Mouse (Mus musculus) forebrain, postnatal 0 days (tissue): ENCODE results near the gene Rbm7. TPM values are rescaled to one million over a fixed set of nuclear protein-coding genes. Genes with fewer than 3 reads are reported as not detected.

ENCODE experiments used
- ATAC-seq: fragments of 200-750 bp; cut with Nextera tagmentation; 2 replicates; pipeline ENCODE4 v1.8.0; 2017; ENCODE audit warnings: mild to moderate bottlenecking, moderate library complexity
- DNase-seq: peaks from one replicate; pipeline ENCODE4 v3.0.0-alpha.2; 2015
- H3K27ac ChIP-seq: fragments of 300-500 bp; sonication (generic); 2 replicates; pipeline ENCODE4 v1.5.1; 2014; ENCODE audit warnings: low read depth, mild to moderate bottlenecking, antibody characterized with exemption, low read length, moderate library complexity, mixed read lengths
- H3K27me3 ChIP-seq: fragments of 300-500 bp; sonication (generic); 2 replicates; pipeline ENCODE4 v1.6.1; 2014; ENCODE audit warnings: mild to moderate bottlenecking, low read length, mixed read lengths; ENCODE audit not compliant: insufficient read depth
- H3K36me3 ChIP-seq: fragments of 300-500 bp; sonication (generic); 2 replicates; pipeline ENCODE4 v1.6.1; 2014; ENCODE audit warnings: mild to moderate bottlenecking, moderate library complexity; ENCODE audit not compliant: insufficient read depth
- H3K4me1 ChIP-seq: fragments of 300-500 bp; sonication (generic); 2 replicates; pipeline ENCODE4 v1.6.1; 2014; ENCODE audit warnings: antibody characterized with exemption; ENCODE audit not compliant: insufficient read depth
- H3K4me2 ChIP-seq: fragments of 300-500 bp; sonication (generic); 2 replicates; pipeline ENCODE4 v1.6.1; 2014; ENCODE audit warnings: low read depth, mild to moderate bottlenecking, moderate library complexity
- H3K4me3 ChIP-seq: fragments of 300-500 bp; sonication (generic); 2 replicates; pipeline ENCODE4 v1.5.1; 2014; ENCODE audit warnings: low read depth, low read length, mixed read lengths
- H3K9ac ChIP-seq: fragments of 300-500 bp; sonication (generic); 2 replicates; pipeline ENCODE4 v1.6.1; 2014; ENCODE audit warnings: mild to moderate bottlenecking
- H3K9me3 ChIP-seq: fragments of 300-500 bp; sonication (generic); 2 replicates; pipeline ENCODE4 v1.6.1; 2016; ENCODE audit warnings: low read length
- CTCF ChIP-seq: sonication (generic); IDR thresholded peaks from 2 replicates; pipeline ENCODE4 v1.5.1; 2016; ENCODE audit warnings: antibody characterized with exemption, control low read depth, low read depth
- WGBS: fragments of 180-500 bp; shearing (Covaris S2); extraction: QIAGEN DNeasy Blood & Tissue Kit; methylation state at CpG from one replicate; pipeline ENCODE4 v1.1.7; 2014; 5-methylcytosine and 5-hydroxymethylcytosine counted together
- polyA plus RNA-seq: library from polyadenylated mRNA; unstranded; fragments of >200 nt; fragmentation: Nextera tagmentation; extraction: Ambion mirVana; gene quantifications from 2 replicates; pipeline ENCODE4 v1.2.1, GENCODE M21; 2015
- total RNA-seq: library from RNA; depleted of rRNA; stranded (reverse); fragments of >200 nt; gene quantifications from 2 replicates; pipeline ENCODE4 v1.2.3, GENCODE M21; 2014

Rbm7 gene
- total and polyA plus RNA-seq, 2 experiments from 2014 or later, result 74.4 to 86.8 TPM

DNA sequence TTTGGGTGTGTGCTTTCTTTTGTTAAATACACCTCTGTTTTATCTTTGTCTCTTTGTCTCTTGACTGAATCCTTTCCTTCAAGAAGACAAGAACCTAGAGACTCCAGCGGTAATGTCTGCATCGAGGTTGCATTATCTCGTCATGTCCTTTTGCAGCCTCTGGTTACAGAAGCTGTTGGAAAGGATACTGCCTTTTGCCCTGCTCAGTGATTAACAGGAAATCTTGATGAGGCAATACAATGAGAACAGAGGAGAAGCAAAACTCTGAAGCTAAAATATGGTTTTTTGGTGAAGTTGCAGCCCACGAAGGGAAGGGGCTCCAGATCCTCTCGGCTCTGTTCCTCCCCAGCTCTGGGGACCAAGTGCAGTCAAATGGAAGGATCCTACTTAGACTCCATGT lies 15.0 kb upstream of the Rbm7 start:
- ATAC-seq (no peak), DNase-seq (no peak)
- Histone ChIP-seq H3K4me3 (no peak overlapping the region), H3K27ac (no peak overlapping the region), H3K36me3 (no peaks in the 10 kb centered on the region), H3K27me3 (no peaks in the 10 kb centered on the region), H3K4me2 (no peak overlapping the region), H3K4me1 (no peaks in the 10 kb centered on the region), H3K9ac (no peak overlapping the region), H3K9me3 (no peaks in the 10 kb centered on the region)
- WGBS, result 87% methylated on average over 5 of the region's 5 CpGs
- TF ChIP-seq CTCF, result no peak

DNA sequence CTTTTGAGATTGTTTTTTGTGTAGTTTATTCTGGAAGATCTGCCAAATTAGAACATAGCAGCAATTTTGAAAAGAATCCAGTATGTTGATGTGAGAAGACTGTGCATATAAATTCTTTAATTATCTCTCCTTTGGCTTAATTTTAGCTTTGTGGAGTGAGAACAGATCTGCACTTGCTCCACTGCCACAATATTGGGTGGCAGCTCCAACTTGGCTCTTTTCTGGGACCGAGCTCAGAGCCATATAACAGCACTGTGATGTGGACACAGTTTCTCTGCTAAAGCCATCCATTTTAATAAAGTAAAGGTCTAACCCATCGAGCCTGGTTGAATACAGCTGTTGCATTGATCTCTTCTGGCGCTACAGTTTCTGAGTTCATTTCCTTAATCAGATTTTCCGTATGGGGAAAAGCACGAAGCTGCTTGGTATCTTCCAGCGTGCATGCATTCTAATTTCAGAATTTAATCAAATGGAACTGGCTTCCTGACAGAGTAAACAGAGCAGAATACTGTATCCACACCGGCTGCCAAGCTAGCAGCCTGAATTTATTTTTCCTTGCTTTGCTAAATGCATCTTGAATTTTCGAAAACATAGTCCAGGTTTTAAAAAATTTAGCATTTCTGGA lies 9.8 kb upstream of the Rbm7 start:
- Histone ChIP-seq H3K4me1 (no peaks in the 10 kb centered on the region), H3K9me3 (no peaks in the 10 kb centered on the region), H3K4me3 (no peak overlapping the region), H3K4me2 (no peak overlapping the region), H3K9ac (no peak overlapping the region), H3K27me3 (no peaks in the 10 kb centered on the region), H3K27ac (0 out of 2 replicates have a peak overlapping the region, but pooled peaks have one; percentile 9), H3K36me3 (no peaks in the 10 kb centered on the region)
- no peak for TF ChIP-seq CTCF
- WGBS, result 38% methylated on average over 8 of the region's 8 CpGs
- ATAC-seq (peak; percentile 89), DNase-seq (peak; percentile 82)

DNA sequence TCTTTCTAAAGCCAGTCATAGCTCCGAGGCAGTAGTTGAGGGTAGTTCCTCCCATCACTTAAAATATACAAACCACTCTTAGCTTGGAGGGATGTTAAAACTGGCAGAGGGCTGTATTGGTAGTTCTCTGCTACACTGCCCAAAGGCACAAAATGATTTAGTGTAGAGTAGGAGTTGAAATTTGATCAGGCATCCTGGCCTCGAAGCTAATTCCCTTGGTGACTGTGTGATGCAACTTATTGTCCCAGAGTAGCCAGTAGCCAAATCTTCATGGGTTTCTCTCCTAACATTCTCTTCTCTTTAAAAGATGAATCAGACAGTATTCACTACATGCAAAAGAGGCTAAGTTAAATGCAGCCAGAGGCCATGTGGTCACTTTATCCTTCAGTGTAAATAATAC lies 7.9 kb upstream of the Rbm7 start:
- 82% methylated on average over 2 of the region's 2 CpGs for WGBS

DNA sequence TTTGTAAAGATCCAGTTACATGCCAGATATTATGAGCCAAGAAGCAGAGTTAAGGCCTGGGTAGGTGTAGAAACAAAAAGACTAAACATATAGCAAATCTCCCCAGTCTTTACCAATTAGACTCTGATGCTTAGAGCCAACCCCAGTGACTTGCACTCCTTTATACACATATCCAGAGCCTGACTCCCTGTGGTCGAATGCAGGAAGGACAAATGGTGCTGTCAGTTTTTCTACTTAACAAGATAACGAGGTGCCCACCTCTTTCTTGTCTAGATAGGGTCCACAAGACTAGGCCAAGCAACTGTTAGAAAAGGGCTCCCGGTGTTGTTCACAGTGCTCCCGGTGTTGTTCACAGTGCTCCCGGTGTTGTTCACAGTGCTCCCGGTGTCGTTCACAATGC lies 6.1 kb upstream of the Rbm7 start:
- no peak for TF ChIP-seq CTCF
- Histone ChIP-seq H3K9me3 (no peaks in the 10 kb centered on the region), H3K4me2 (no peak overlapping the region), H3K9ac (no peak overlapping the region), H3K4me1 (0 out of 2 replicates have a peak, but pooled peaks cover under 1% of the 10 kb centered on the region), H3K36me3 (no peaks in the 10 kb centered on the region), H3K4me3 (no peak overlapping the region), H3K27me3 (no peaks in the 10 kb centered on the region), H3K27ac (no peak overlapping the region)
- DNase-seq, result no peak
- ATAC-seq, result no peak
- 72% methylated on average over 7 of the region's 7 CpGs for WGBS

More for the DNA sequence above, 7.9 kb upstream of the Rbm7 start:
- Histone ChIP-seq H3K36me3 (no peaks in the 10 kb centered on the region), H3K9ac (no peak overlapping the region), H3K9me3 (no peaks in the 10 kb centered on the region), H3K4me3 (no peak overlapping the region), H3K27ac (no peak overlapping the region), H3K4me2 (no peak overlapping the region), H3K4me1 (no peaks in the 10 kb centered on the region), H3K27me3 (no peaks in the 10 kb centered on the region)
- TF ChIP-seq CTCF, result no peak
- DNase-seq (no peak), ATAC-seq (no peak)

DNA sequence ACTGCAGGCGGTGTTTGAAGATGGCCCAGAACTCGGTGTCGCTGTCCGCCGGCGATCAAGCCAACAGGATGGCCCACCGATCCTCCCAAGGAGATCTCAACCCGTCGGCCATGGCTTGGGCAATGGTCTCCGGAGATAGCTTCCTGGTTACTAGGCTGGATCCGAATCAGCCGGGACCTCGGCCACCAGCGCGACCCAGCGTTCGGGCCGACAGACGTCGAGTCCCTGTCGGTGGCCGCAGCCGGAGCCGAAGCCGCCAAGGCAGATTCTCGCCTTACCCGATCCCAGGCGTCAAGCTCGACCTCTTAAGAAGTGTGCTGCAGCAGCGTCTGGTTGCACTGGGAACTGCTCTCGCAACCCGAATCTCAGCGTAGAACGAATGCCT lies 441 bp upstream of the Rbm7 start:
- no peak for TF ChIP-seq CTCF
- DNase-seq, result no peak
- ATAC-seq, result peak; percentile 55
- Histone ChIP-seq H3K27ac (peak overlapping the region; percentile 98), H3K4me2 (peak overlapping the region; percentile 84), H3K9me3 (no peaks in the 10 kb centered on the region), H3K27me3 (no peaks in the 10 kb centered on the region), H3K4me1 (peaks cover 12% of the 10 kb centered on the region), H3K4me3 (peak overlapping the region; percentile 77), H3K9ac (peak overlapping the region; percentile 78), H3K36me3 (peaks cover 24% of the 10 kb centered on the region)
- WGBS, result 5% methylated on average over 34 of the region's 34 CpGs

DNA sequence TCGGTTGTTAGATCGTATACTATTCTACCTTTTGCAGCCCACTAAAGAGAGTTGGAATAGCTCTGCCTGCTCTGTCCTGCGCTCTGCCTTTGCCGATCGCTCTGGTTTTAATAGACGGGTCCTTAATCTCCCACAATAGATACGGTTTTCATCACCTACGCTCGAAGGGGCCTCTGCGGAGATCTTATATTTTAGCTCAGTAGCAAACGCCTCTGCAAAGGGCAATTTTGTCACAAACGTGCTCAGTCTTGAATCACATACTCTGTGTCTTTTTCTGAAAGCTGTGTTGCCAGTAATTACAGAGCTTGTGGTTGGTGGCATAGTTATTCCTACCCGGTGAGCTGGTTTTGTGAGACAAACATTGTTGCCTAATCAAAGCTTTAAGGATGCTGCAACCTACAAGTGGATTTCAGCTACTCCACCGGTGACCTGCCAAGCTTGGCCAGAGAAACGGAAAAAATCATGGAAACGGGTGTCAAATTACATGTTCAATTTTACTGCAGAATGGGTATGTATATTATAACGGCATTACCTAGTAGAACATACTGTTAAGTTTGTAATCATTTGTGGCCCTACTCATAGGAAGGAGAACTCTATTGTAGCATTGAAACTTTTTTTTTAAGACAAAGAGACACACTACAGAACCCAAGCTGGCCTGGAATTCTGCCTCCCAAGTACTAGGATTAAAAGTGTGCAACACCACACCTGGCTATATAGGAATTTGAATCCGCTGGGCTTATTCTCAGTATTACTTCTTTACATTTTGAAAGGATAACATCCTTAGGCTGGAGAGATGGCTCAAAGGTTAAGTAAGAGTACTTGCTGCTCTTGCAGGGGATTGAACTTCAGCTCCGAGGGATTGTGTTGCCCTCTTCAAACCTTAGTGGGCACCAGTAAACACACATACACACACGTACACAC lies 13.6 kb downstream of the Rbm7 start:
- WGBS, result 28% methylated on average over 20 of the region's 20 CpGs
- Histone ChIP-seq H3K9me3 (no peaks in the 10 kb centered on the region), H3K36me3 (peaks cover 1% of the 10 kb centered on the region; the same call in 1 of the 2 replicates), H3K4me3 (peak overlapping the region; percentile 70), H3K27me3 (no peaks in the 10 kb centered on the region), H3K4me1 (no peaks in the 10 kb centered on the region; the same call in 1 of the 2 replicates), H3K4me2 (peak overlapping the region; percentile 96), H3K9ac (no peak overlapping the region), H3K27ac (no peak overlapping the region)
- DNase-seq (no peak), ATAC-seq (no peak)
- TF ChIP-seq CTCF, result no peak
